Mouse (Mus musculus): ENCODE measurements around the gene Pde6c.
A peak's percentile ranks its signal among the peaks of the same experiment; 100 is the strongest.

Pde6c gene

GRCm38 (mm10) chr19:38132481-38132880 is at the start of gene Pde6c:
Pde6c (plus strand) TSS chr19:38132781.
- DNase-seq (ENCODE audit: low spot score in 2 of 2), result no peak

GRCm38 (mm10) chr19:38082931-38083525 is 49.6 kb upstream of the Pde6c start:
- no peak for DNase-seq (ENCODE audit: low spot score in 2 of 2)

- DNase-seq (ENCODE audit: low spot score in 2 of 2), result no peak
These were observed 46.7 kb upstream of the Pde6c start for GRCm38 (mm10) chr19:38085841-38086240.

GRCm38 (mm10) chr19:38086948-38087551 is 45.5 kb upstream of the Pde6c start:
- peak; percentile 12 to 22 for DNase-seq (ENCODE audit: low spot score in 2 of 2)

- DNase-seq (ENCODE audit: low spot score in 2 of 2), result no peak
These were observed 43.2 kb upstream of the Pde6c start for GRCm38 (mm10) chr19:38089358-38089757.

GRCm38 (mm10) chr19:38091512-38091985 is 41.0 kb upstream of the Pde6c start:
- no peak for DNase-seq (ENCODE audit: low spot score in 2 of 2)

GRCm38 (mm10) chr19:38096231-38096630 is 36.4 kb upstream of the Pde6c start:
- DNase-seq (ENCODE audit: low spot score in 2 of 2), result no peak

- DNase-seq (ENCODE audit: low spot score in 2 of 2), result no peak
These were observed 35.5 kb upstream of the Pde6c start, which contains the start of gene Ffar4 for GRCm38 (mm10) chr19:38096858-38097758. Ffar4 (plus strand) TSS chr19:38097071.

GRCm38 (mm10) chr19:38107871-38108270 is 24.7 kb upstream of the Pde6c start:
- DNase-seq (ENCODE audit: low spot score in 2 of 2), result no peak

GRCm38 (mm10) chr19:38109506-38110242 is 22.9 kb upstream of the Pde6c start:
- DNase-seq (ENCODE audit: low spot score in 2 of 2), result no peak

- DNase-seq (ENCODE audit: low spot score in 2 of 2), result no peak
These were observed 21.5 kb upstream of the Pde6c start for GRCm38 (mm10) chr19:38111056-38111455.

- no peak for DNase-seq (ENCODE audit: low spot score in 2 of 2)
These were observed 20.0 kb upstream of the Pde6c start for GRCm38 (mm10) chr19:38112575-38112974.

GRCm38 (mm10) chr19:38114834-38115491 is 17.6 kb upstream of the Pde6c start:
- no peak for DNase-seq (ENCODE audit: low spot score in 2 of 2)

GRCm38 (mm10) chr19:38120123-38120760 is 12.3 kb upstream of the Pde6c start:
- no peak for DNase-seq (ENCODE audit: low spot score in 2 of 2)

GRCm38 (mm10) chr19:38123921-38124320 is 8.7 kb upstream of the Pde6c start:
- no peak for DNase-seq (ENCODE audit: low spot score in 2 of 2)

- DNase-seq (ENCODE audit: low spot score in 2 of 2), result peak in 1 of 2 experiments; percentile 11
These were observed 8.0 kb upstream of the Pde6c start for GRCm38 (mm10) chr19:38124401-38125218.

GRCm38 (mm10) chr19:38125219-38125610 is 7.4 kb upstream of the Pde6c start, which contains the start of gene Rbp4:
Rbp4 (minus strand) TSS chr19:38125281.
- no peak for DNase-seq (ENCODE audit: low spot score in 2 of 2)

- no peak for DNase-seq (ENCODE audit: low spot score in 2 of 2)
These were observed 5.9 kb upstream of the Pde6c start for GRCm38 (mm10) chr19:38126656-38127055.

- DNase-seq (ENCODE audit: low spot score in 2 of 2), result no peak
These were observed 1.4 kb downstream of the Pde6c start for GRCm38 (mm10) chr19:38133986-38134385.

GRCm38 (mm10) chr19:38134806-38135205 is 2.2 kb downstream of the Pde6c start:
- no peak for DNase-seq (ENCODE audit: low spot score in 2 of 2)
